Mouse (Mus musculus) kidney, postnatal 10 days (tissue): ENCODE data around the gene Snrpa1.

ENCODE experiments used
- DNase-seq: peaks from one replicate; pipeline ENCODE4 v3.0.0; 2021; ENCODE audit warnings: mixed read lengths

Gene Snrpa1

GRCm38 (mm10) chr7:66118046-66118445, 59.2 kb downstream of the Snrpa1 start:
- no peak for DNase-seq

DNA sequence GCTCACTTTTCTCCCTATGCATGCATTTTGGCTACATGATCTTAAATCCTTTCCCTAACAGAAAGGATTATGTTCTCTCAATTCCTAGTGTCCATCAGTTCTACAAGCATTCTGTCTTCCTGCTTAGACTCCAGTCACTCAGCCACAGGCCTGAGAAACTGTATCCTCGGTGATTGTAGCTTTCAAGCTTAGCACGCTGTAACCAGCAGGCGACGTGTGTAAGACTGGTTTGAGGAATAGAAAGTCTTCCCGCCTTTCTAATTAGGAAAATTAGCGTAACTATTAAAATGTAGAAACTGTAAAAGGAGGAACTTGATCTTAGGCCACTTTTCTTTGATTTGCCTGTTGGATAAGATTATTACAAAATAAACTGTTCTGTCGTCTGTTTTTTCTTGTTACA, 60.0 kb downstream of the Snrpa1 start:
- DNase-seq = no peak

- no peak for DNase-seq
These were observed 61.3 kb downstream of the Snrpa1 start for GRCm38 (mm10) chr7:66120139-66120538.

GRCm38 (mm10) chr7:66120702-66121396, 62.0 kb downstream of the Snrpa1 start:
- DNase-seq = no peak
